Mouse (Mus musculus) hindbrain, embryonic 11.5 days (tissue): ENCODE measurements at regions not wholly inside any gene's neighbourhood (a gene's known extent, or its start where the extent isn't known, plus 50 kb on each side); places are given as distances from the start of the nearest gene placed in this dataset.
A peak's percentile ranks its signal among the peaks of the same experiment; 100 is the strongest.

Experiments
- ATAC-seq: fragments of 200-750 bp; cut with Nextera tagmentation; 2 replicates; pipeline ENCODE4 v1.8.0; 2017; ENCODE audit warnings: mild to moderate bottlenecking, moderate TSS enrichment, moderate library complexity; ENCODE audit not compliant: low FRiP score
- DNase-seq: peaks from one replicate; pipeline ENCODE4 v3.0.0-alpha.2; 2015; ENCODE audit warnings: low spot score
- H3K27ac ChIP-seq: fragments of 300-500 bp; sonication (generic); 2 replicates; pipeline ENCODE4 v1.5.1; 2014; ENCODE audit warnings: mild to moderate bottlenecking, low read depth, low read length
- H3K27me3 ChIP-seq: fragments of 300-500 bp; sonication (generic); 2 replicates; pipeline ENCODE4 v1.6.1; 2014; ENCODE audit warnings: mild to moderate bottlenecking, low read length, moderate library complexity, mixed read lengths; ENCODE audit not compliant: control insufficient read depth, insufficient read depth
- H3K36me3 ChIP-seq: fragments of 300-500 bp; sonication (generic); 2 replicates; pipeline ENCODE4 v1.6.1; 2014; ENCODE audit warnings: mild to moderate bottlenecking, low read length, moderate library complexity, mixed read lengths; ENCODE audit not compliant: control insufficient read depth, insufficient read depth
- H3K4me1 ChIP-seq: fragments of 300-500 bp; sonication (generic); replicated peaks from 2 replicates; pipeline ENCODE4 v1.6.1; 2014; ENCODE audit warnings: low read length, mixed read lengths; ENCODE audit not compliant: control insufficient read depth, insufficient read depth
- H3K4me2 ChIP-seq: fragments of 300-500 bp; sonication (generic); replicated peaks from 2 replicates; pipeline ENCODE4 v1.6.1; 2014; ENCODE audit warnings: mild to moderate bottlenecking, low read depth, low read length
- H3K4me3 ChIP-seq: fragments of 300-500 bp; sonication (generic); 2 replicates; pipeline ENCODE4 v1.5.1; 2014; ENCODE audit warnings: low read depth, low read length
- H3K9ac ChIP-seq: fragments of 300-500 bp; sonication (generic); 2 replicates; pipeline ENCODE4 v1.6.1; 2014; ENCODE audit warnings: low read depth, low read length
- H3K9me3 ChIP-seq: fragments of 300-500 bp; sonication (generic); 2 replicates; pipeline ENCODE4 v1.6.1; 2016; ENCODE audit warnings: low read length; ENCODE audit not compliant: control insufficient read depth
- WGBS: fragments of 180-500 bp; shearing (Covaris S2); extraction: QIAGEN DNeasy Blood & Tissue Kit; methylation state at CpG from one replicate; pipeline ENCODE4 v1.1.7; 2014; 5-methylcytosine and 5-hydroxymethylcytosine counted together

GRCm38 (mm10) chr15:68014605-68015305 is 1514.0 kb upstream of the Lrrc6 start:
- DNase-seq (peak; percentile 19), ATAC-seq (no peak)
- H3K27me3 ChIP-seq: no peaks in the 10 kb centered on the region
- no peak overlapping the region for H3K4me2 ChIP-seq
- H3K36me3 ChIP-seq: no peaks in the 10 kb centered on the region
- no peak overlapping the region for H3K4me3 ChIP-seq
- H3K9me3 ChIP-seq: no peaks in the 10 kb centered on the region
- 60% methylated on average over 2 of the region's 2 CpGs for WGBS
- no peak overlapping the region for H3K27ac ChIP-seq
- H3K9ac ChIP-seq: no peak overlapping the region
- H3K4me1 ChIP-seq: no peaks in the 10 kb centered on the region

- Histone ChIP-seq H3K27ac (no peak overlapping the region), H3K36me3 (no peaks in the 10 kb centered on the region), H3K4me3 (no peak overlapping the region), H3K9ac (no peak overlapping the region), H3K4me2 (no peak overlapping the region), H3K9me3 (no peaks in the 10 kb centered on the region), H3K4me1 (no peaks in the 10 kb centered on the region), H3K27me3 (no peaks in the 10 kb centered on the region)
- DNase-seq (no peak), ATAC-seq (no peak)
- 71% methylated on average over 1 of the region's 1 CpGs for WGBS
These were observed 1510.5 kb upstream of the Lrrc6 start for GRCm38 (mm10) chr15:68011162-68011561.

- Histone ChIP-seq H3K4me1 (no peaks in the 10 kb centered on the region), H3K4me2 (no peak overlapping the region), H3K4me3 (no peak overlapping the region), H3K27me3 (no peaks in the 10 kb centered on the region), H3K9ac (no peak overlapping the region), H3K27ac (no peak overlapping the region), H3K9me3 (no peaks in the 10 kb centered on the region), H3K36me3 (no peaks in the 10 kb centered on the region)
- 85% methylated on average over 1 of the region's 1 CpGs for WGBS
- DNase-seq (no peak), ATAC-seq (no peak)
These were observed 1509.5 kb upstream of the Lrrc6 start for GRCm38 (mm10) chr15:68010189-68010588.

- DNase-seq (no peak), ATAC-seq (no peak)
- no peak overlapping the region for H3K4me3 ChIP-seq
- no peaks in the 10 kb centered on the region for H3K36me3 ChIP-seq
- WGBS: 68% methylated on average over 5 of the region's 5 CpGs
- H3K9me3 ChIP-seq: no peaks in the 10 kb centered on the region
- no peak overlapping the region for H3K27ac ChIP-seq
- no peaks in the 10 kb centered on the region for H3K27me3 ChIP-seq
- no peak overlapping the region for H3K4me2 ChIP-seq
- H3K4me1 ChIP-seq: no peaks in the 10 kb centered on the region
- no peak overlapping the region for H3K9ac ChIP-seq
These were observed 1504.1 kb upstream of the Lrrc6 start for GRCm38 (mm10) chr15:68004798-68005197.

- no peak overlapping the region for H3K9ac ChIP-seq
- DNase-seq: no peak
- H3K36me3 ChIP-seq: no peaks in the 10 kb centered on the region
- H3K27me3 ChIP-seq: no peaks in the 10 kb centered on the region
- H3K4me2 ChIP-seq: no peak overlapping the region
- H3K9me3 ChIP-seq: no peaks in the 10 kb centered on the region
- H3K27ac ChIP-seq: no peak overlapping the region
- ATAC-seq: no peak
- 76% methylated on average over 7 of the region's 7 CpGs for WGBS
- H3K4me1 ChIP-seq: no peaks in the 10 kb centered on the region
- H3K4me3 ChIP-seq: no peak overlapping the region
These were observed 1495.8 kb upstream of the Lrrc6 start for GRCm38 (mm10) chr15:67996532-67996931.

GRCm38 (mm10) chr15:67989428-67990272 is 1488.9 kb upstream of the Lrrc6 start:
- Histone ChIP-seq H3K27ac (no peak overlapping the region), H3K4me2 (no peak overlapping the region), H3K4me1 (no peaks in the 10 kb centered on the region), H3K9me3 (no peaks in the 10 kb centered on the region), H3K9ac (no peak overlapping the region), H3K4me3 (no peak overlapping the region), H3K36me3 (no peaks in the 10 kb centered on the region), H3K27me3 (no peaks in the 10 kb centered on the region)
- DNase-seq (no peak), ATAC-seq (no peak)
- WGBS: 90% methylated on average over 5 of the region's 5 CpGs

GRCm38 (mm10) chr15:67987941-67988340 is 1487.2 kb upstream of the Lrrc6 start:
- ATAC-seq: no peak
- no peak for DNase-seq
- no peak overlapping the region for H3K4me3 ChIP-seq
- H3K9me3 ChIP-seq: no peaks in the 10 kb centered on the region
- H3K27me3 ChIP-seq: no peaks in the 10 kb centered on the region
- no peak overlapping the region for H3K27ac ChIP-seq
- no peak overlapping the region for H3K4me2 ChIP-seq
- H3K36me3 ChIP-seq: no peaks in the 10 kb centered on the region
- whole genome bisulfite sequencing: 94% methylated on average over 4 of the region's 4 CpGs
- H3K9ac ChIP-seq: no peak overlapping the region
- no peaks in the 10 kb centered on the region for H3K4me1 ChIP-seq

GRCm38 (mm10) chr15:67983253-67983652 is 1482.5 kb upstream of the Lrrc6 start:
- no peaks in the 10 kb centered on the region for H3K9me3 ChIP-seq
- no peak overlapping the region for H3K4me3 ChIP-seq
- no peaks in the 10 kb centered on the region for H3K36me3 ChIP-seq
- no peak overlapping the region for H3K9ac ChIP-seq
- WGBS: 25% methylated on average over 1 of the region's 1 CpGs
- DNase-seq (no peak), ATAC-seq (no peak)
- H3K4me2 ChIP-seq: no peak overlapping the region
- H3K27ac ChIP-seq: no peak overlapping the region
- H3K27me3 ChIP-seq: no peaks in the 10 kb centered on the region
- no peaks in the 10 kb centered on the region for H3K4me1 ChIP-seq

GRCm38 (mm10) chr15:67981876-67982275 is 1481.2 kb upstream of the Lrrc6 start:
- no peaks in the 10 kb centered on the region for H3K4me1 ChIP-seq
- 95% methylated on average over 3 of the region's 3 CpGs for WGBS
- ATAC-seq: no peak
- no peak overlapping the region for H3K4me2 ChIP-seq
- H3K27ac ChIP-seq: no peak overlapping the region
- no peak for DNase-seq
- H3K4me3 ChIP-seq: no peak overlapping the region
- no peak overlapping the region for H3K9ac ChIP-seq
- no peaks in the 10 kb centered on the region for H3K36me3 ChIP-seq
- no peaks in the 10 kb centered on the region for H3K27me3 ChIP-seq
- H3K9me3 ChIP-seq: no peaks in the 10 kb centered on the region
